Mouse (Mus musculus): ENCODE results near the gene P3h2. TPM values are rescaled to one million over a fixed set of nuclear protein-coding genes. Genes with fewer than 3 reads are reported as not detected.

Gene P3h2
- total RNA-seq, 1 experiment from 2014 or later = not detected

DNA sequence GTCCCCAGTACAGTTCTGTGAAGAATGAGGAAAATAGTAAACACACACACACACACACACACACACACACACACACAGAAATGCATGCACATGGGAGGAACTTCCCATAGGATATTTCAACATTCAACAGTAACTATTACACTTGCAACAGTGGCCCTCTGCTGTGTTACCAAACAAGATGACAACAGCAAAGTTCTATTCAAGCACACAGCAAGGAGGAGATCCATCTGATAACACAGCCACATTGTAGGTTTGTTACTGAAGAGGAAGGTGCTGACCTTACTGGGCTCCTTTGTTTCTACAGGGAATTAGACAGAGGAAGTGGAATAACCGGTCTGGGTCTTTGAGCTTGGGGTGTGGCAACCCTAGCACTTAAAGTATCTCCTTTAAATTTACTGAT lies 157.5 kb downstream of the P3h2 start:
- no peak for ATAC-seq (ENCODE audit: extremely low read depth, insufficient number of reproducible peaks, low FRiP score, poor library complexity, severe bottlenecking)

- no peak for ATAC-seq (ENCODE audit: extremely low read depth, insufficient number of reproducible peaks, low FRiP score, poor library complexity, severe bottlenecking)
Observed at GRCm38 (mm10) chr16:25945151-25945955, 160.2 kb downstream of the P3h2 start.

- no peak for ATAC-seq (ENCODE audit: extremely low read depth, insufficient number of reproducible peaks, low FRiP score, poor library complexity, severe bottlenecking)
Observed at GRCm38 (mm10) chr16:25942261-25942660, 163.3 kb downstream of the P3h2 start.

DNA sequence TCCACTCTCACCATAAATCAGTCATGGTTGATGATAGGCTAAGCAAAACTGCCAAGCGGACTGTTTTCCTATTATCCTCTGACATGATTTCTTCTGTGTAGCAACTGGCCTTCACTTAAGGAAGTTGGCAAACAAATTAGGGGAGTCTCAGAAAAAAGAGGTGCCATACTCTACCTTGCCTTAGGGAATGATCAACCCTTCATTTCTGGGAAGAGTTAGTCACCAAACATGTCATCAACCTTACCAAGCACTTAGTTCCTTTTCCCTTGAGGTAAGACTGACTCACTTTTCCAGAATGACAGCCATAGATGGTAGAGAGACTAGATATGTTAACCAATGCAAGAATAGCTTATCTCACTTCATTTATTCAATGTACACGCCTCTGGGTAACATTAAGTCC lies 171.4 kb downstream of the P3h2 start:
- no peak for ATAC-seq (ENCODE audit: extremely low read depth, insufficient number of reproducible peaks, low FRiP score, poor library complexity, severe bottlenecking)

DNA sequence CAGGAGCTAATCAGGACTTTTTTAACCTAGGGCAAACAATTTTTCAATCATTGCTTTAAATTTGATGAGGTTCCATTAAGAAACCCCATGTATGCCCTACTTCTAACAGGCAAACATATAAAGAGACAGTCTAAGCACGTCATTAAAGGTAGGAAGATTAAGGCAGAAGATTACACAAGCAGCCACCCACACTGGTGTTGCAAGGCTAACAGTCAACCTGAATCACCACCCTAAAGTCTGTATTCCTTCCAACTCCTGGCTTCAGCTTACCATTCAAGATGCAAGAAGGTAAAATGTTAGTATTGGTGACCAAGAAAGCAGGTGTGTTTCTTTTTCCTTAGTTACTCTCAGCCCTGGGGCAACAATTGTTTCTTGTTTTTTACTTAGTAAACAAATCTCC lies 193.4 kb downstream of the P3h2 start:
- no peak for ATAC-seq (ENCODE audit: extremely low read depth, insufficient number of reproducible peaks, low FRiP score, poor library complexity, severe bottlenecking)
